Mouse (Mus musculus): ENCODE data around the gene Mea1.
A peak's percentile ranks its signal among the peaks of the same experiment; 100 is the strongest.

Mea1 gene

DNA sequence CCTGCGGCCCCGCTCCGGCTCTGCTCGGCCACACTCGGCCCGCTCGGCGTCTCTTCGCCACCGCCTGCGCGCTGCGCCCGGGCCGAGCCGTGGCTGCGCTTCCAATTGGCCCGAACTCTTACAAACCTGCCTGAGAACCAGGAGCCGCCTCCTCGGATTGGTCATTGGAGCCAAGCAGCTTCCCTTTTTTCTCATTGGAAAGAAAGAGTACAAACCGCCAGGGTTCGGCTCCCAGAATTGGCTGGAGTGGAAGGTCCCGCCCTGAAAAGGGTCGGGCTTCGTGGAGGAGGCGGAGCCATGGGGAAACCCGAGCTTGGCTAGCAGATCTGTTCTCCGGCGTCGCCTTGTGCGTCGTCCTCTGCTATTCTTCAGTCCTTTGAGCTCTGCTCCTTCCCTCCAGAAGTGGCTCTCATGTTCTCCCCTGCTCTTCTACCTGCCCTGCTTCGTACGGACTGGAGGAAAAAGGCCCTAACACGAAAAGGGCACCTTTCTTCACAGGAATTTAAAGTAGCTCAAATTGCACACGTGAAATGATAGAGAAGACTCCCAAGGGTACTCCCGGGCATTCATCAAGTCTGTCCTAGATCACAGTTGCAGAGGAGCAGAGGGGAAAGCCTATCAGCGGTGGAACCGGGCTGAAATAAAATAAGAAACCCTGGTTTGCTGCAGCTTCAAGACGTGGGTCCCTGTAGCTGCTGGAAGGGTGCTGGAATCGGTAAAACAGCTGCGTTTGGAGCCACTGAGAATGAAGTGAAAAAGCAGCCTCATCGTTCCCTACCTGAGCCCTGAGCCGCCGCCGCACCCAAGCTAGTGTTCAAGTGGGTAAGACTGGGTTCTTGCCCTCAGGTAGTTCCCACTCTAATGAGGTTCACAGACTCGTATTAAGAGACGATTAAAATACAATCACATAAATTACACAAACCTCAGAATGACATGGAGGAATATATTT is 26.6 kb downstream of the Mea1 start, which contains the start of gene Ppp2r5d:
Ppp2r5d (minus strand) TSS at position 225 of the 949 bp plus-strand sequence.
- peak; percentile 96 for DNase-seq (ENCODE audit: low spot score in 2 of 2)

DNA sequence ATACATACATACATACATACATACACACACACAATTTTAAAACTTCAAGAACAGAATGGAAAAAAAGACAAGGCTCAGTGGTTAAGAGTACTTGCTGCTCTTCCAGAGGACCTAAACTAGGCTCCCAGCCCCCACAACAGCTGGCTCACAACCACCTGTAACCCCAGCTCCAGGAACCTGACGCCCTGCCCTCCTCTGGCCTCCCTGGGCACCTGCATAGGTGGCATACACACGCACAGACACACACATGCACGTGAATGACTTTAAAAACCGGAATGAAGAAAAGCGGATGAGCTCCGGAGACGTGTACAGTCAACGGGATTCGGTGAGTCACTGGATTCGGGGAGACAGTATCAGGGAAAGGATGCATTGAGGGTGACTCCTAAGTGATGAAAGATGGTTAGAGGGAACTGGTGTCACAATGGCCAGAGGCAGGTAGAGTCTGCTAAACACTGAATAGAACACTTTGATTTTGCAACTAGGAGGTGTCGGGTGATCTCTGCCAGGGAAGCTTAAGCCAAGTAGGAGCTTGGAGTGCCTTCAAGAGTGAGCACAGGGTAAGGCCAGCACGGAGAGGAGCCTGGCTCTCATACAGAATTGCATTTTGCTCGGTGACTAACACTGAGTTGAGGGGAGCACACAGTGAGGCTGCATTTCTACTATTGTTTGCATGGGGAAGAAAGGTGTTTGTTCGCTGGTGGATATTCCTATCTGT is 27.9 kb downstream of the Mea1 start:
- DNase-seq (ENCODE audit: low spot score in 2 of 2): no peak

- peak; percentile 87 to 88 for DNase-seq (ENCODE audit: low spot score in 2 of 2)
Observed at GRCm38 (mm10) chr17:46710959-46711597, 32.5 kb downstream of the Mea1 start, which contains the start of gene Pex6. Gene Pex6, plus strand, starts transcription at chr17:46711463.

GRCm38 (mm10) chr17:46711612-46712271 is 33.1 kb downstream of the Mea1 start:
- DNase-seq (ENCODE audit: low spot score in 2 of 2): peak in 1 of 2 experiments; percentile 34

DNA sequence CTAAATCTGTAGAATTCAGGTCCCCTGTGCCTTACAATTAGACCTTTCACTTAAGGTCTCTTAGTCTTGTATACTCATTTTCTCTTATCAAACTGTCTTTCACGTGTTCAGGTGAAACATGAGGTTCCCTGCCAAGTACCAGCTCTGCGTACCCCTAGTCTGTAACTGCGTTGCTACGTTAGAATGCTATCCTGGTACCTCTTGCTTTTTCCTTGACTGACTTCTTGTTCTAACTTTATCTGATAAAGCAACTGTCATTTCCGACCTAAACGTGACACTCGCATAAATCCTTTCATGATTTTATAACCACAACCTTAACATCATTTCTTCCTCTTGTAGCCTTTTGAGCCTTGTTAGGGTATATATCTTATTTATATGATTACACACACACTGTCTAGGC is 33.8 kb downstream of the Mea1 start:
- no peak for DNase-seq (ENCODE audit: low spot score in 2 of 2)

- no peak for DNase-seq (ENCODE audit: low spot score in 2 of 2)
Observed at GRCm38 (mm10) chr17:46713849-46714248, 35.3 kb downstream of the Mea1 start.

DNA sequence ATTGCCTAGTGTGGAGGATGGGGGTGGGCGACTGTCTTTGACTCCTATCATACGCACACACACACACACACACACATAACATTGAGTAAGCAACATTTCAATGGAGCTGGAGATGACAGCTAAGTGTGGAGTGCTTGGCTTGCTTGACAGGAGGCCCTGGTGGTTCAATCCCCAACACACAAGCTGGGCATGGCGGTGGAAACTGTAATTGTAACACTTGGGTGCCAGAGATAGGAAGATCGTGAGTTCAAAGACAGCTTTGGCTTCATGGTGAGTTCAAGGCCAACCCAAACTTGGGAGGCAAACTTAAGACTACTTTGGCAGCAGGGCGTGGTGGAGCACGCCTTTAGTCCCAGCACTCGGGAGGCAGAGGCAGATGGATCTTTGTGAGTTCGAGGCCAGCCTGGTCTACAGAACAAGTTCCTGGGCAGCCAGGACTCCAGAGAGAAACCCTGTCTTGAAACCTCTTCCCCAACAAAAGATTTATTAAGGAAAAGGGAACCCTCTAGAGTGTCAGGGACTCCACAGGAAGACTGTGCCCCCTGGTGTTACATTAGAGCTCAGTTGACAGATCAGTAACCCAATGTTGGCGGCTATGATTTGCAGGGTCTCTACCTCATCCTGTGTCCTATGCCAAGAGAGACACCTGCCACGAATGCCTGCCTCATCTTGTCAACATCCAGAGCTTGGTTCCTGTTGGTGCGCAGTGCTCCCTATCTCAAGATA is 36.3 kb downstream of the Mea1 start:
- DNase-seq (ENCODE audit: low spot score in 2 of 2): no peak

- no peak for DNase-seq (ENCODE audit: low spot score in 2 of 2)
Observed at GRCm38 (mm10) chr17:46721077-46721476, 42.5 kb downstream of the Mea1 start.

DNA sequence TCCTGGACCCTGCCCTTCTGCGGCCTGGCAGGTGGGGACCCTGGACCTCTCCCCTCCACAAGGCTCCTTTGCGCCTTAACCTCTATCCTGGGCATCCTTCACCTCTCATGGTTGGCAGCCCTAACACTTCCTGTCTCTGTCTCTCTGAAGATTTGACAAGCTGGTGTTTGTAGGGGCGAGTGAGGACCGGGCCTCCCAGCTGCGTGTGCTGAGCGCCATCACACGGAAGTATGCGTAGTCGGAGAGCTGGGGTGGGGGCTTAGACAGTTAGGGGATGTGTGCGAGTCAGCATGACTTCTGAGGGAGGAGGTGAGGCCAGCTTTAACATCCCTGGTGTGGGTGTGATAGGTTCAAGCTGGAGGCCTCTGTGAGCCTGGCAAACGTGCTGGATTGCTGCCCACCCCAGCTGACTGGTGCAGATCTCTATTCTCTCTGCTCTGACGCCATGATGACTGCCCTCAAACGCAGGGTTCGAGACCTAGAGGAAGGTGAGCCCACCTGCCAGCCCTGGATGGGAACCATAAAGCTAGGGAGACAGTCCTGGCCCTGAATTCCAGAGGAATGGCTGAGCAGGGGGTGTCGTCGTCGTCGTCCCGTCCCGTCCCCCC is 46.0 kb downstream of the Mea1 start:
- DNase-seq (ENCODE audit: low spot score in 2 of 2): peak in 1 of 2 experiments; percentile 5

DNA sequence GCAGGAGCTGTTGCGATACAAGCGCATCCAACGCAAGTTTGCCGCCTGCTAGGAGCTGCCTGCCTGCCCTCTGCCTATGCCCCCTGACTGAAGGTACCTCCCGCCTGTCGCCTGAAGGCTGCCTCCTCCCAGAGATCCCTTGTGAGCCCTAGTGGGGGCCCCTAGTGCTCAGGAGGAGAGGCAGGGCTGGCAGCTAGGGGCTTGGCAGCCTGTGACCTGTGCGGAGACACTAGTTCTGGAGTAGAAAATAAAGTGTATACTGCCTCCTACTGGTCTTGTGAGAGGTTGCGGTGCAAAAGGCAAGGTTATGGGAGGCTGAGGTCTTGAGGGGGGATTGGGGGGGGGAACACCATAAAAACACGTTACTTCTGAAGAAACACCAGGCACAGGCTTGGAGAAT is 46.7 kb downstream of the Mea1 start:
- no peak for DNase-seq (ENCODE audit: low spot score in 2 of 2)

DNA sequence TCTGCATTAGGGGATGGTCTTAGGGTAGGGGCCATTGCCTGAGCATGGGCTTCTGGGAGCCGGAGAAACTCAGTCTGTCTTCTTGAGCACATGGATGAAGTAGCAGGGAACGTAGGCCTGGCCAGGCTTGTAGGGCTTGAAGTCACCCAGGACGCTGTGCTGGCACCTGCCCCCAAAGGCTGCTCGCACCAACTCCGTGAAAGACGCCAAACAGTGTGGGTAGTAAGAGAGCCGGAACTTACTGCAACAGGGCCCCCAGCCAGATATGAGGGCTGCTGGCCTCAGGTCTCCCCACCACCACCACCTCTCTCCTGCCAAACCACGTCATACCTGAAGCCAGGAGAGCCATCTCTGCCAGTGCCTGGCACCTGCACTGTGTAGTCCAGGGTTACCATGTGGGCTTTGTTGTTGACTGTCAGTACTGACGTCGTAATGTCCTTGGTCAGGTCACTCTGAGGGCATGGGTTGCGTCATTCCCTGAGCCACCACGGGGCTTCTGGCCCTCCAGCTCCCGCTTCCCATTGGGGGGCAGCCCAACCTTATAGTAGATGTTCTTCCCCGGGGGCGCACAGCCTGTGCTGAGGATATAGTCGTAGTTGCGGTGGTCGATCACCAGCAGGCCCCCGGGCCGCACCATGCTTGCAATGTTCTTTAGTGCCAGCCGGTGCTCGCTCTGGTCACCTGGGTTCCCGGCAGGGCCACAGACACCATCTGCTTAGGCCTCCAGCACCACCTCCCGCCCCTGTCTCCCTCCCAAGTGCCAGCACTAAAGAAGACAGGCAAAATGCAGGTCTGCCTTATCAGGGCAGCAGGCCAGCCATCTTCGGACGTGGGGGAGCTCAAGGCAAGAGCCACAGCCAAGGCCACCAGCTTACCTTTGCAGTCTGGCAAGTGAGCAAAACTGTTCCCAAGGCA is 47.4 kb downstream of the Mea1 start:
- DNase-seq (ENCODE audit: low spot score in 2 of 2): no peak

GRCm38 (mm10) chr17:46727271-46727670 is 48.7 kb downstream of the Mea1 start:
- DNase-seq (ENCODE audit: low spot score in 2 of 2): peak in 1 of 2 experiments; percentile 4

GRCm38 (mm10) chr17:46728021-46728420 is 49.4 kb downstream of the Mea1 start:
- DNase-seq (ENCODE audit: low spot score in 2 of 2): peak in 1 of 2 experiments; percentile 4

GRCm38 (mm10) chr17:46728496-46728895 is 49.9 kb downstream of the Mea1 start:
- no peak for DNase-seq (ENCODE audit: low spot score in 2 of 2)

- peak in 1 of 2 experiments; percentile 22 for DNase-seq (ENCODE audit: low spot score in 2 of 2)
Observed at GRCm38 (mm10) chr17:46728904-46729318, 50.3 kb downstream of the Mea1 start, which contains the start of gene Gnmt. Gene Gnmt, minus strand, starts transcription at chr17:46729168.
